Mouse (Mus musculus) inflammation-experienced regulatory T-cells, adult 6 months (primary cell): Measurements from ENCODE around the gene Dhcr24. TPM values are rescaled to one million over a fixed set of nuclear protein-coding genes. Genes with fewer than 3 reads are reported as not detected.

Experiments used
- ATAC-seq: one replicate; pipeline ENCODE4 v1.8.0; 2017
- polyA plus RNA-seq, 3 experiments: library from polyadenylated mRNA; unstranded; fragments of 100-300 nt; shearing (Covaris generic); gene quantifications; one replicate each; pipeline ENCODE4 v1.2.1; 2017

Dhcr24 gene
- polyA plus RNA-seq, 3 experiments from 2014 or later, result 2.3 to 6.0 (median 4.0) TPM

DNA sequence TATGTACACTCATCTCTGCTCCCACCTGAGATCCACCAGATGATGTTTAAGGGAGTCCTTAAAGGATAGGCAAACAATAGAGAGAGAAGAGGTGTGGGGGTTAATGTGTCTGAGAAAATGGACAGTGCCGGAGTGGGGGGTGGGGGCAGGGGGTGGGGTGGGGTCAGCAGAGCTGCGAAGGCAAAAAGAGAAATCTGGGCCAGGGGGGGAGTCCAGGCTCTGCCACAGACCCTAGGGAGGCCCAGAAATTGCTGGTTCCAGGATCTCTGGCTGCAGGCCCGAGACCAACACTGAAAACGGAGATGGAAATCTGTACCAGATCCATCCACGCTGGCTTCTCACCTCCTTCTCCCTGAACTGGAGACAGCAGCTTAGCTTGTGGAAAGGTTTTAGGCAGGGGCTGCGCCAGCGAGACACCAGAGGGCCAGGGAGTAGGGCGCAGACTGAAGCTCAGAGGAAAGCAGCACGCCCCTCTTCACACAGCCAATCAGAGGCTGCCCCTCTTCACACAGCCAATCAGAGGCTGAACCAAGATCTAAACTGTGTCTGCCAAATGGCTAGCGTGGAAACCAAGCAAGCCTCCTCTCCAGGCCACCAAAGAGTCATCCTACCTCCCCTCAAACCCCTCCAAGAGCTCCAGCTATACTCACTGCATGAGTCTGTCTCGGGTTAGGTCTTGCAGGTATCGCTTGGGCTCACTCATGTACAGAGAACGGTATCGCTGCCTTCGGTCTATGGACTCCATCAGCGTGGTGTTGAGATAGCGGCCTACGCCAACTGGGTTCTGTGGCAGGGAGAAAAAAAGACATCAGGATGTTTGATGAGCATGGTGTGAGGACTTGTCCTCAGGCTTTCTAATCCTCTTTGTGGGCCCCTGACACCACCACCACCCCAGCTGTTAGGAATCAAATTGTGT lies 46.1 kb downstream of the Dhcr24 start:
- ATAC-seq, result no peak

DNA sequence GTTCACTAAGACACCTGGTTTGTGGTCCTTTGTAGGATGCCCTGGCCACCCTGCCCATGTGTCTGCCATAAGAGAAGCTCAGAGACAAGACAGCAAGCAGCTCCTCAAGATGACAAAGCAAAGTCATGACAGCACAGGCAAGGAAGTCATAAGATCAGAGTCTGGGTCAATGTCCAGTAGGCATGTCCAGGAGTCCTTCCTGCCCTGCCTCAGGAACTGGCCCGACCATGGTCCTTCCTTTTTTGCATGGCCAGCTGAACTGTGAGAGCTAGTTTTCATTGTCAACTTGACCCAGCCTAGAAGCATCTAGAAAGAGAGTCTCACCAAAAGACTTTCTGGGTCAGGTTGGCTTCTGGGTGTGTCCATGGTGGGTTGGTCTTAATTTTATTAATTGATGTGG lies 47.1 kb downstream of the Dhcr24 start:
- ATAC-seq, result no peak

DNA sequence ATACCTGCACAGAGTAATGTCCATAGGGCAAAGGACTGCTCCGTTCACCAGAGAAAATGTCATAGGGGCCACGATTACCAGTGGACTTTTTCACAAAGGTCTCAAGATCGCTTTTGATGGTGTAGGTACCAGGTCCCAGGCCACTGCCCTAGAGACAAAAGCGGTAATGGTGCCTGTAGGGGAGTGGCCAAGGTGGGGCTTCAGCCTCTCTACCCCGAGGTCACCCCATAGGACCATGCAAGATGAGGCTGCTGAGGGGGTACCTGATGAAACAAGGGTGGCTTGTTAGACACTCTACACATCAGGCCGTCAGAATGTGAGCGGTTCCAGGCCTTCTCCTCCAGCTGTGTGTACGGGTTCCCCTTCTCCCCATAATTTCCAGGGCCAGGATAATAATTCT lies 52.3 kb downstream of the Dhcr24 start:
- ATAC-seq, result no peak

DNA sequence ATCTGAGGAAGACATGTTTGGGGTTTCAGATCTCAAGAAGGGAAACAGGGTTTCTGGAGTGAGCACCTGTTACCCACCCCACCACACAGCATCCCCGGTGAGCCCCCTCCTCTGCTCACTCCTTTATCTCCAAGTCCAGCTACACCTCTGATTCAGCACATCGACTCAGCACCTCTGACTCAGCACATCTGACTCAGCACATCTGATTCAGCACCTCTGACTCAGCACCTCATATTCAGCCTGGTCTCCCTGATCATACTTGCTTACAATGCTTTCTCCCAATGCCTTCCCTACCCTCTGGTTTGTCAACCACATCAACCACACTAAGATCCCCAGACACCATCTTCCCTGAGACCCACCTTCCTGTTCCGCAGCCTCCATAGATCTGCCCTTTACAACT lies 52.7 kb downstream of the Dhcr24 start:
- no peak for ATAC-seq

DNA sequence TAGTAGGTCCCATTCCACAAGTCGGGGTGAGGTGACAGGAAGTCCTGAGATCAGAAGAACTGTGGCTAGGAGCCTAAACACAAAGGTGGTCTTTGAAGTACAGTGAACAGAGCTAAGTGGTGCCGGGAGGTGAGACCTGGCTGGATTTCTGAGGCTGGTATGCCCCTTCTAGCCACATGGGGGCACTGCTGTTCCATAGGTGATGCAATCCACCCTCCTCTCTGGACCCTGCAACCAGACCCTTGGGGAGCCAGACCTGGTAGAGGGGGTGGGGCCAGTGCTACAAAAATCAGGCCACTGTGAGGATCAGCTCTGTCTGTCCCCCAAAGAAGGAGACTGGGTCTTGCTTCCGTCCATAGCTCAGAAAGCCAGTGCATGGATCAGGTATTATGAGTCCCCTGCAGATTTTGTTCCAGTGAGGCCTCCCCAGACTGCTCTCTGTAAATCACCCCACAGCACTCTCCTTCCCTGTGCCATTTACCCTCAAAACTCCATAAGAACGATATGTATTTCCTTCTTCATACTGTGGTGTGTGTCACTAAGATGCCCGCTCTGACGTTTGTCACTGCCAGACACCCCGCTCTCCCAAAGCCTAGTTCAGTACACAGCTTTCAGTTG lies 53.5 kb downstream of the Dhcr24 start:
- ATAC-seq, result no peak

DNA sequence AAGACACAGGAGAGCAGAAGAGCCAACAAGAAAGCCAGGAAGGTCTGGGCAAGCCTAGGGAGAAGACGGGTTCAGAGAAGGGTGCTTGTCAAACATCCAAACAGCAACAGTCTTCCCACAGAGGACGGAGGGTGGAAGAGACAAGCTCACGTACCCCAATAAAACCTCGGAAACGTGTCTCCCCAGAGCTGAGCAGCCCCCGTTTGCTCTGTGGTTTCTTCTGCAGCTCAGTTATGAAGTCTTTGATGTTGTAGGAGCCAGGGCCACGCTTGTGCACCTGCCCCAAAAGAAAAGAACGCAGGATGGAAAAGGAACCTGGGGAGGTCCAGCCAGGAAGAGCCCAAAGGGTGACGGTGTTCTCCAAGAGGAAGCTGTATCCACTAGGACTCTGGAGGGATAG lies 54.0 kb downstream of the Dhcr24 start:
- no peak for ATAC-seq

DNA sequence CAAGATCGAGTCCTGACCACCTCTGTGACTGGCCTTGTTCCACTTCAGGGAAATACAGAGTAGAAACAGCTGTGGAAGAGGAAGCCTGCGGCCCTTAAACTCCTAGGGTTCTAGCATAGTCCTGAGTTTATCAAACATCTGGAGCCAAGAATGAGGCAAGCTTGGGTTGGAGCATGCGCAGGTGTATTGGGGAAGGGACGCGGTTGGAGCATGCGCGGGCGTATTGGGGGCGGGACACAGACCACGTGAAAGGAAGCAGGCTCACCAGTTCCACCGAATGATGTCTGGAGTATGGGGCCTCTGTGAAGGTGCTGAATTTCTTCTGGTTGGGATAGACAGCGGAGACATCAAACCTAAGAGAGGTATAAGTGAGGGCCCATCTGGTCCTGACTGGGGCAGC lies 54.8 kb downstream of the Dhcr24 start:
- ATAC-seq, result no peak

DNA sequence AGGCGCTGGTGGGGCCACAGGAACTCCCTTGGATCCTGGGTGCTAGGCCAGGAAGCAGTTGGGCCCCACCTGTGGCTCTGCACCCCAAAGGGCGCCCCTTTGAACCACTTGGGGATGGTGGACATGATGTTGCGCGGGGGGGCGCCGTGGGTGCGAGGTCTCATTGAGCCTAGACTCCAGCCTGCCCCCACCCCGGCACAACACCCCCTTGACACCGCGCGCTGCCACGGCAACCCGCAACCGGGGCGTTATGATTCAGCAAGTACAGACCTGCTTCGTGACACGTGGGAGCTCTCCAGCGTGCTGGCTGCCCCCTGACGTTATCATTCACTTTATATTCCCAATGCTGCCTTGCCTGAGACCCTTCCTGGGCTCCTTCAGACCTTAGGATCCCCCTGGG lies 56.2 kb downstream of the Dhcr24 start, which contains the start of gene Lexm:
TSS of gene Lexm (minus strand) at position 186 of the 400 bp plus-strand sequence.
- ATAC-seq, result no peak

DNA sequence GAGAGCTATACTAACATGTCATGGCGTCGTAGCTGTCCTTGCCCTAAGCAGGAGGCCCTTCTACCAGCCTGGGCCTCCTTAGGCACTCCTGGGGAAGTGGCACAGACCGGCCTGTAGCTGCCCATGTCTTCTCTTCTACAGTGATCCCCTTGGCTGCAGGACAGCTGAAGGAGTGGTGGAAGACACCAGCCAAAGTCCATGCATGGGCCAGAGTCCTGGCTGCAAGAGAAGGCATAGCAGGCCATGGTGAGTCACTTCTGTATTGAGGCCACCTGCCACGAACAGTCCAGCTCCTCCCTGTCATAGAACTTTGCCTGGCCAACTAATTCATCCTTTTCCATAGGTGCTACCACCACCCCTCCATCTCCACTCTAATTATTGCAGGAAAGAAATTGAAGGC lies 58.1 kb downstream of the Dhcr24 start:
- ATAC-seq, result no peak

DNA sequence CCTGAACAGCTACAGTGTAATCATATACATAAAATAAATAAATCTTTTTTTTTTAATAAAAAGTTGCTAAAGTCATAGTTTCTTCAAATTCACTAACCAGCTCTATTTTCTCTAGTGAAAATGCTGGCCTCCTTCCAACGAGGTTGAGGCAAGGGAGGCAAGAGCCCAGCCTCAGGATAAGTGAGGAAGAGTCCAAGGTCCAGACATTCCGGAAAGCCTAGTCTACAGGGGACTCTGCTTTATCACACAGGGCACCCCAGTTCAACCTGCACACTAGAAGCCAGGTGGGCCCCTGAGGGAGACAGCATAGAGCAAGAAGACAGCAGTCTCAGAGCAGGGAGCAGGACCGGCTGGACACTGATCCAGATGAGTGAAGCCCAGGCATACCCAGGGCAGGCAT lies 60.6 kb downstream of the Dhcr24 start:
- ATAC-seq, result no peak

DNA sequence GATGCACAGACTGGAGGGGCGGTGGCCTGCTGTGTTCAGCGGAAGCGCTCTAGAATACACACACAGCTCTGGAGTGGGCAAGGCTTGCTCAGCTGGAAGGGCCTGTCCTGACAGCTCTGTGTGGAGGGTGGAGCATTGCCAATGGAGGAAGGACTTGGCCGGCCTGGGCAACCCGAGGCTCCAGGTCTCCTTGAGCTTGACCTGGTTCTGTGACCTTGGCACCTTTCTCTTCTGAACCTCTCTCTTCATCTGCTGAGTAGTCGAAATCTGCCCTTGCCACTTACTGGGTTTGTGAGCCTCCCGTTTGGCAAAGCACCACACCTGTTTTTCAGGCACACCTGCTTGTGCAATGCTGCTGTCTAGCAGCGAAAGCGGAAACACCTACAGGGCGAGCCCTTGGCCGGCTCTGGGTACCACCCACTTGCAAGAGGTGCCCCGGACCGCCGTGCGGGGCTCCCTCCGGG lies 61.2 kb downstream of the Dhcr24 start, which contains the start of gene Ttc22:
TSS of gene Ttc22 (plus strand) at position 403 of the 464 bp plus-strand sequence.
- no peak for ATAC-seq

DNA sequence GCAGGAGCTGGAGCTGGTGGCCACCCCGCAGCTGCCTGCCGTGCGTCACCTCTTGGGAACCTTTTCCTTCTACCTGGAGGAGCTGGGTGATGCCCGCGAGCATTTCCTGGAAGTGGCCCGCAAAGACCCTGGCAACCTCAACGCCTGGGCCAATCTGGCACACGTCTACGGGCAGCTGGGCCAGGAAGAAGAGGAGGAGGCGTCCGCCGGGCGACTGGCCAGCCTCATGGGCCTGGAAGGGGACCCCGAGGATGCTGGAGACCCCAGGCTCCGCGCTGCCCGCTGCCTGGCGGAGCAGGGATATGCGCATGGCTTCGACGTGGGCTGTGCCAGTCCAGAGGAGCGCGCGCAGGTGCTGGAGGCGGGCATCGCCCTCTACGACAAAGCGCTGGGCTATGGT lies 61.9 kb downstream of the Dhcr24 start:
- no peak for ATAC-seq

DNA sequence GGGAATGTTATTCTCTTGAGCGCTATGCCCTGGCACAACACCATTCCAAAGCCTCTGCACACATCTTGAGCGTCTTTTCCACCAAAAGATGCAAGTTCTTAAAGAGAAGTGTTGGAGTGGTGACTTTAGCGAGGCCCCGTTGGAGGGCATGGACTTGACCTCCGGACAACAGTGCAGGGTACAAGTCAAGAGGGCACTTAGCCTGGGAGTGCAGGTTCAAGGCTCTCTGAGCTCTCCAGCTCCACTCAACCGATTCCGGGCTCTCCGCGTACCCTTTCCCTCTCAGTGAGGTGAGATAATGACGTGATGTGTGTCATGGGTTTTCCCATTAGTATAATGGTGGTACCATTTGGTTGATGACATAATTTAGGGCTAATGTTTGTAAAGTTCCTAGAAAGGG lies 63.4 kb downstream of the Dhcr24 start:
- no peak for ATAC-seq

DNA sequence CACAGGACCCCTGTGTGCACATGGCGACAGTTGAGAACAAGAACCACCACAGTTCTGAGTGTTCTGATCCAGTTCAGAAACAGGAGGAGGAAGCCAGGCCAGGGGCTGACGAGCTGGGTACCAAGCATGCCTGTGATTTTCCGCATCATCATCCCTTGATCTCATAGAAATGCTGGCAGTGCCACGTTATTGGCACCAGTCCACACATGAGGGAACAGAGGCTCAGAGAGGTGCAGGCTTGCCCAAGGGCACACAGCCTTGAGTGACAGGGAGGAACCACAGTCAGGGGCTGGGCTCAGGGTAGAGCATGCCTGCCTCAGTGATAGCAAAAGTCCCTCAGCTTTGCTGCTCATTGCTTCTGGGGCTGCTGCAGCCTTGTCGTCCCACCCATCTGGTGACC lies 67.0 kb downstream of the Dhcr24 start:
- ATAC-seq, result no peak

DNA sequence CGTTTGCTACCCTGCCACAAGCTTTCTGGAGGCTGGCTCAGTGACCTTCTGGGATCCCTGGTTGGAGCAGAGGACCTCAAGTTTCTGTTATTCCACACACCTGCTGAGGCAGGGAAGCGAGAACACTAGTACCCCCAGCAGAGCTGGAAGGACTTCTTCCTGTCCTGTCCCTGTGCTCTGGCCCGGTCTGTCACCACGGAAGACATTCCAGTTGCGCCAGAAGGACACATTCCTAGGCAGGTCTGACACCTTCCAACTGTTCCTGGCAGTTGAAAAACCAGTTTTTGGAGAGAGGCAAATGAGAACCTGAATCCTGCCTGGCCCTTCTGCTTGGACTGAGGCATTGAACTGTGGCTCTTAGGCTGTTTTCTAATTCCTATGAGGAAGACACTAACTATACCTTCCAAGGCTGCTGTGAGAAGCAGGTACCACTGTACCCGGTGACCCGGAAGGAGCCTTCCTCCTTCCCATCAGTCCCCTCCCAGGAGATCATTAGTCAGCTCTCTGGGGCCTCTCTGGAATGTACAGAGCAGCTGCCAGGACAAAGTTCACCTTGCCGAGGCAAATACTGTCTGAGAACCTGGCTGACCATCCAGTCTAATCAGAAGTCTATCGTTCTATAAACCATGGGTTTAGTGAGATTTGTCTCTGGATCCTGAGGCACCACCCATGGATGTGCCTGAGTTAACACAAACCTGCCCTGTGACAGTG lies 68.0 kb downstream of the Dhcr24 start:
- ATAC-seq, result no peak

DNA sequence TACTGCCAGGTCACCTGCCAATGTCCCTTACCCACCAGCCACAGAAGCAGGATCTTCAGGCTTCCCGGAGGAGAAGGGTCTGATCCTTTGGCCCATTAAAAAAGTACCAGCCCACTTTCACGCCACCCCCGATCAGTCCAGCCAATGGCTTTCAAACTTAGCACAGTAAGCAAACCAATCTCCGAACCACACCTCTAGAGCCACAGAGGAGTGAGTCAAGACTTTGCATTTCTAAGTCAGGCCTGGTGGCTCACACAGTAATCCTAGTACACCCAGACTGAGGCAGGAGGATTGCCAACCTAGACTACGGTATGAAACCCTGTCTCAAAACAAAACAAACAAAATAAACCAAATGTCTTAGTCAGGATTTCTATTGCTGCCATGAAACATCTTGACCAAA lies 68.5 kb downstream of the Dhcr24 start:
- ATAC-seq, result no peak

DNA sequence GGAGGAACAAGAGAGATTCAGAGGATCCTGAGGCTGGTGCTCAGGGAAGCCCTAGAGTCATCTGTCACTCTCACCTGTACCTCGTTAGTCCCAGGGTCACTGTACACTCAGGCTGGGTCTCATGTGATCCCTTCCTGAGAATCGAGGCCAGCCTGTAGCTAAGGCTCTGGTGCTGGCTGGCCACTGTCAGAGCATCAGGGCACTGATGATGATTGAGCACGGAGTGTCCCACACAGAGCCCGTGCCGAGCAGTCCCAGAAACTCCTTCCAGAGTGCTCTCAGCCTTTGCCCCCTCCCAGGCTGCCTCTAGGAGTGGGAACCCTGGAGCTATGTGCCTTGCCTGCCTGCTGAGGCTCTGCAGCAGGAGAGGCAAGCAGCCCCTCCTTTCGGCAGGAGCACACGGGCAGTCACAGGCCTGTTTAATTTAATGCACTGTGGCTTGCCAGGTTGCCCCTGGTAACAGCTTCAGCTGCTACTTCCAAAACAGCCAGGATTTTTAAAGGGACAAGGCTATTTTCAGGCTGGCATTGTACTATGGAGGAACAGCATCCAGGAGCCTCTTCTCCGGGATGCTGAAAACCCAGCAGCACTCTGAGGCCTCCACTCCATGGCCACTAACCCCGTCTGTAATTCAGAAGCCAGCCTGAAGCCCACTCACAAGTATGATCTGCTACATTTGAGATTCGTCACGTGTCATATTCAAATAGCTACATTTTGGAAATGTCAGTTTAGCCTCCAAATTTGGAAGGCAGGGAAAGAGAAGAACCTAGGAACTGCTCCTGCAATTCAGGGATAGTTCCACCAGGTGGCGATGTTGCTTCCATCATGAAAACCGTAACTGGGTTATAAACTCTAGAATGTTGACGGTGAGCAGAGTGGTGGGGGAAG lies 69.7 kb downstream of the Dhcr24 start:
- ATAC-seq, result no peak

DNA sequence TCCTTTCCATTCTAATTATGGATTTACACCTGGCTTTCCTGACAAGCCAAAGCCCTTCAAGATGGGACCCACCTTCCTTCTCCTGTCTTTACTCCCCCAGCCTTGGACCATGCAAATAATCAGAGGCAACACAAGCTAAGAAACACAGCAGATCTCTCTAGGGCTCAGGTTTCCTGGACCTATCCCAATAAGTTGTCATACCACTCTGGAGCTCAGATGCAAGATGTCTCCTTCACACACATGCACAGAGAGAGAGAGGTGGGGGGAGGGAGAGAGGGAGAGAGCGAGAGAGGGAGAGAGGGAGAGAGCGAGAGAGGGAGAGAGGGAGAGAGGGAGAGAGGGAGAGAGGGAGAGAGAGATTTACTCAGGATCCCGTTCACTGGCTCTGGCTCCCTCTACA lies 71.5 kb downstream of the Dhcr24 start:
- ATAC-seq, result no peak

DNA sequence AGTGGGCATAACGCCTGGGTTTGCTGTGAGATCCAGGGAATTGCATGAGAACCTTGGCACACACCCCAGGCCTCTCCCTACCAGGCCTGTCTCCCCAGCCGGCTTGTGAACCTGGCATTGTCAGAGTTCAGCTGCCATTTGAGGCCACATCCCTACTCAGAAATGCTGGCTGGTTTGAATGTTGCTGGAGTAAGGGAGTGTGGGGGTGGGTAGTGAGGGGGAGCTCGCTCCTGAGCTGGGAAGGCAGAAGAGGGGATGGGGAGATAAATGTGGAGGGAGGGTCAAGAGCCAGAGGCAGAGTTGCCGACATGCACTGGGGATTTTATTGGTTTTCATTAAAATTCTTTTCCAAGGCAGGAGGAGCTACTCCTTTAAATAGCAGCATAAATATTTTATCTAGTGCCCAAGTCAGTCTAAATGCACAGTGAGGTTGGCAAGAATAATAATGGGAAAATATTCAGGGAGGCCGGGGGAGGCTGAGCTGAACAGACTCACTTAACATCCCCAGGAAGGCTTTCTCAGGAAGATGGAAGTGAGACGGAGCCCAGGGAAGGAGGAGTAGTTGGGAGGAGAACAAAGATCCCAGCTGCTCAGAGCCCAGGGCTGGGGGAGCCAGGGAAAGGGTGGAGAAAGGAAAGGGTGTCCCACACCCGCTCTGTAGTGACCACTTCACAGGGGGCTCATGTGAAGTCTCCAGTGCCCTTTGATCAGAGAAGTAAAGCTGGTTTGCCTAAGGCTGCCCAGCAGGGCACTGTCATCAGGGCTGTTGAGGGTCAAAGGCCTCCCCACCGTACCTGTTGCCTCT lies 72.6 kb downstream of the Dhcr24 start:
- ATAC-seq, result no peak

DNA sequence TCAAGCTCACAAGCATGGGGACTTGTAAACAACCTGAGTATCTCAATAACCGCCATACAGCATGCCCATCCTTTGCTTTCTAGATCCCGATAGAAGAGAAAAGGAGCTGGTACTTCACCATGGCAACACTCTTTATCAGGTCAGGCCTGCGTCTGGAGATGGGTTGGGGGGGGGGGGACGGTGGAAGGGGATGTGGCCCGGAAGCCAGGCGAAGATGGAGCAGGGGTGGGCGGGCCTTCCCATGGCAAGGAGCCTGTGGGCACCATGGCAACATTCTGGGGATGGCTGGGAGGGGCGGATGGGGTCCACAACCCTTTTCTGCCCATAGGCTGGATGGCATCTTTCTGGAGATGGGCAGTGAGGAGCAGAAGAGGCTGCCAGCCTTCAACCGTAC lies 73.2 kb downstream of the Dhcr24 start:
- ATAC-seq, result no peak
